Mouse (Mus musculus) lung, embryonic 14.5 days (tissue): ENCODE measurements around the gene Nfs1. TPM values are rescaled to one million over a fixed set of nuclear protein-coding genes. Genes with fewer than 3 reads are reported as not detected.
A peak's percentile ranks its signal among the peaks of the same experiment; 100 is the strongest.

Experiments
- ATAC-seq: fragments of 200-750 bp; cut with Nextera tagmentation; 2 replicates; pipeline ENCODE4 v1.8.0; 2017; ENCODE audit warnings: mild to moderate bottlenecking, moderate TSS enrichment, moderate library complexity; ENCODE audit not compliant: insufficient read depth
- DNase-seq: peaks from one replicate; pipeline ENCODE4 v3.0.0-alpha.2; 2015
- H3K27ac ChIP-seq: fragments of 300-500 bp; sonication (generic); 2 replicates; pipeline ENCODE4 v1.5.1; 2014; ENCODE audit warnings: low read depth, mild to moderate bottlenecking, moderate library complexity
- H3K27me3 ChIP-seq: fragments of 300-500 bp; sonication (generic); 2 replicates; pipeline ENCODE4 v1.6.1; 2014; ENCODE audit warnings: low read length, control low read depth; ENCODE audit not compliant: insufficient read depth
- H3K36me3 ChIP-seq: fragments of 300-500 bp; sonication (generic); 2 replicates; pipeline ENCODE4 v1.6.1; 2014; ENCODE audit warnings: control low read depth; ENCODE audit not compliant: insufficient read depth
- H3K4me1 ChIP-seq: fragments of 300-500 bp; sonication (generic); 2 replicates; pipeline ENCODE4 v1.6.1; 2014; ENCODE audit warnings: antibody characterized with exemption, control low read depth; ENCODE audit not compliant: insufficient read depth
- H3K4me2 ChIP-seq: fragments of 300-500 bp; sonication (generic); 2 replicates; pipeline ENCODE4 v1.6.1; 2014; ENCODE audit warnings: mild to moderate bottlenecking
- H3K4me3 ChIP-seq: fragments of 300-500 bp; sonication (generic); 2 replicates; pipeline ENCODE4 v1.5.1; 2014; ENCODE audit warnings: low read depth, low read length
- H3K9ac ChIP-seq: fragments of 300-500 bp; sonication (generic); 2 replicates; pipeline ENCODE4 v1.6.1; 2014
- H3K9me3 ChIP-seq: fragments of 300-500 bp; sonication (generic); 2 replicates; pipeline ENCODE4 v1.6.1; 2016; ENCODE audit warnings: low read depth, low read length, control low read depth
- CTCF ChIP-seq: IDR thresholded peaks from 2 replicates; pipeline ENCODE4 v1.5.1; 2016; ENCODE audit warnings: antibody characterized with exemption, low read depth
- whole genome bisulfite sequencing: fragments of 180-500 bp; shearing (Covaris S2); extraction: QIAGEN DNeasy Blood & Tissue Kit; methylation state at CpG from one replicate; pipeline ENCODE4 v1.1.7; 2014; 5-methylcytosine and 5-hydroxymethylcytosine counted together
- polyA plus RNA-seq: library from polyadenylated mRNA; unstranded; fragments of >200 nt; fragmentation: Nextera tagmentation; extraction: Ambion mirVana; gene quantifications from 2 replicates; pipeline ENCODE4 v1.2.1, GENCODE M21; 2014

Nfs1 gene
- polyA plus RNA-seq, 1 experiment from 2014 or later = 40.9 TPM

GRCm38 (mm10) chr2:156111358-156112079, 32.5 kb downstream of the Nfs1 start, which contains the start of the genes Cpne1 and Rbm12:
TSS of gene Cpne1 (minus strand) at chr2:156111965.
TSS of gene Rbm12 (minus strand) at chr2:156111978.
- under 1% methylated on average over 74 of the region's 74 CpGs for WGBS
- H3K9me3 ChIP-seq = no peaks in the 10 kb centered on the region
- peak within 1 kb of the TSS; percentile 95 for H3K4me3 ChIP-seq
- no peaks in the 10 kb centered on the region for H3K27me3 ChIP-seq
- peaks cover 8% of the 10 kb centered on the region for H3K4me1 ChIP-seq
- peak within 1 kb of the TSS; percentile 98 for H3K9ac ChIP-seq
- ATAC-seq (peak; percentile 93), DNase-seq (peak; percentile 97)
- peak within 1 kb of the TSS; percentile 94 for H3K27ac ChIP-seq
- no peak for TF ChIP-seq CTCF
- H3K4me2 ChIP-seq = peak within 1 kb of the TSS; percentile 81
- H3K36me3 ChIP-seq = peaks cover 8% of the 10 kb centered on the region; the same call in 1 of the 2 replicates

GRCm38 (mm10) chr2:156110627-156111357, 33.2 kb downstream of the Nfs1 start:
- Histone ChIP-seq H3K4me3 (peak overlapping the region; percentile 95), H3K9ac (peak overlapping the region; percentile 98), H3K4me1 (peaks cover 8% of the 10 kb centered on the region), H3K9me3 (no peaks in the 10 kb centered on the region), H3K27me3 (no peaks in the 10 kb centered on the region), H3K4me2 (peak overlapping the region; percentile 81), H3K27ac (peak overlapping the region; percentile 94), H3K36me3 (peaks cover 16% of the 10 kb centered on the region)
- ATAC-seq = peak; percentile 79
- under 1% methylated on average over 16 of the region's 16 CpGs for WGBS
- DNase-seq = peak; percentile 60
- no peak for TF ChIP-seq CTCF

GRCm38 (mm10) chr2:156091926-156092325, 52.1 kb downstream of the Nfs1 start:
- no peak overlapping the region for H3K9ac ChIP-seq
- WGBS = 54% methylated on average over 5 of the region's 5 CpGs
- no peak overlapping the region for H3K4me3 ChIP-seq
- H3K4me2 ChIP-seq = no peak overlapping the region
- TF ChIP-seq CTCF = no peak
- no peaks in the 10 kb centered on the region for H3K27me3 ChIP-seq
- peaks cover 43% of the 10 kb centered on the region for H3K36me3 ChIP-seq
- H3K27ac ChIP-seq = no peak overlapping the region
- DNase-seq (peak; percentile 72), ATAC-seq (0 out of 2 replicates have a peak, but pooled peaks have one; percentile 44)
- no peaks in the 10 kb centered on the region for H3K4me1 ChIP-seq
- no peaks in the 10 kb centered on the region for H3K9me3 ChIP-seq

- DNase-seq (no peak), ATAC-seq (no peak)
- Histone ChIP-seq H3K4me1 (no peaks in the 10 kb centered on the region), H3K27me3 (no peaks in the 10 kb centered on the region), H3K9me3 (no peaks in the 10 kb centered on the region), H3K36me3 (peaks cover 22% of the 10 kb centered on the region), H3K9ac (no peak overlapping the region), H3K4me3 (no peak overlapping the region), H3K27ac (no peak overlapping the region), H3K4me2 (no peak overlapping the region)
- no peak for TF ChIP-seq CTCF
- WGBS = 97% methylated on average over 1 of the region's 1 CpGs
Observed at GRCm38 (mm10) chr2:156089799-156090198, 54.2 kb downstream of the Nfs1 start.

- ATAC-seq (0 out of 2 replicates have a peak, but pooled peaks have one; percentile 17), DNase-seq (no peak)
- no peak overlapping the region for H3K4me3 ChIP-seq
- no peaks in the 10 kb centered on the region for H3K27me3 ChIP-seq
- WGBS = 84% methylated on average over 7 of the region's 7 CpGs
- peaks cover 15% of the 10 kb centered on the region for H3K36me3 ChIP-seq
- no peaks in the 10 kb centered on the region for H3K9me3 ChIP-seq
- TF ChIP-seq CTCF = no peak
- no peak overlapping the region for H3K4me2 ChIP-seq
- no peaks in the 10 kb centered on the region for H3K4me1 ChIP-seq
- no peak overlapping the region for H3K27ac ChIP-seq
- no peak overlapping the region for H3K9ac ChIP-seq
Observed at GRCm38 (mm10) chr2:156087391-156088110, 56.4 kb downstream of the Nfs1 start.

- Histone ChIP-seq H3K4me3 (no peak overlapping the region), H3K9me3 (no peaks in the 10 kb centered on the region), H3K27ac (no peak overlapping the region), H3K4me1 (no peaks in the 10 kb centered on the region), H3K9ac (no peak overlapping the region), H3K36me3 (peaks cover 2% of the 10 kb centered on the region), H3K4me2 (no peak overlapping the region), H3K27me3 (no peaks in the 10 kb centered on the region)
- WGBS = 81% methylated on average over 3 of the region's 3 CpGs
- no peak for ATAC-seq
- DNase-seq = no peak
- no peak for TF ChIP-seq CTCF
Observed at GRCm38 (mm10) chr2:156084541-156084940, 59.4 kb downstream of the Nfs1 start.
